Mouse (Mus musculus): ENCODE data around the gene Prdm4.

DNA sequence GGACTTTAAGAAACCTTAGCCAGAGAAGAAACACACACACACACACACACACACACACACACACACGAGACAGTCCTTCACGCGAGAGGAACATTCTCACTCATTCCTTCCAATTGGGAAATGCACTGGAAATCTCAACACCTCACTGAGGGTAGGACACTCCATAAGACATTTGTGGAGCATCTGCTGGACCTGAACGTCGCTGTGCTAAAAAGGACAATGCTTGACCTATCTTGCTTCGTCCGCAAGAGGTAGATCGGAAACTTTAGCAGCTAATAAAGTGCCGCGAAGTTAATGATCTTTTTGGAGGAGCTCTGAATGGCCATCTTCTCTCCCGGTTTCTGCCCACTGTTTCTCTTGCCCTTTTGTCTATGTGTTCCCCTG is 12.3 kb upstream of the Prdm4 start:
- TF ChIP-seq CTCF (IDR thresholded peaks at IDR 0.05; ENCODE audit: insufficient read depth, low read length) (no peak), POLR2A (IDR thresholded peaks at IDR 0.05; ENCODE audit: borderline replicate concordance, extremely low read depth, low read depth, low read length) (no peak)
